Mouse (Mus musculus): ENCODE measurements at regions not wholly inside any gene's neighbourhood (a gene's known extent, or its start where the extent isn't known, plus 50 kb on each side); places are given as distances from the start of the nearest gene placed in this dataset.

DNA sequence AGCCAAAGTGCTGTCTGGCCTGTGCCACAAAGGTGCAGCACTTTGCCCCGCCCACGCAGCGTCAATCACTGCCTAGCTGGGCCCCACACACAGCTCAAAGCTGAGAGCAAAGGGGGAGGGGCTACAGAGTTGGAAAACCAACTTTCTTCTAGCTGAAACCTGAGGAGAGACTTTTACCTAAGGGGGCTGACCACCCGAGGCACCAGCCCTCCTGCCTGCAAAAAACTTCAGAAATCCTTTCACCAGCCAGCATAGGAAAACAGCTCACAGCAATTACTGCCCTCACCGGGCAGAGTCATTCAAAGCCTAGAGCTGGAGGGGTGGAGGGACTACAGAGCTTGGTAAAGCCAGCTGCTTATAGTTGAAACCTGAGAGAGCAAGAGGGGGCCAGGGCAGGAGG, 74.6 kb upstream of the Pabpc5 start:
- ATAC-seq (ENCODE audit: low FRiP score, low TSS enrichment) (no peak), DNase-seq (peak; percentile 0)
- H3K27ac ChIP-seq (replicated peaks; ENCODE audit: low read depth, low read length): no peak overlapping the region
- no peaks in the 10 kb centered on the region for H3K27me3 ChIP-seq (ENCODE audit: control insufficient read depth, insufficient read depth, low read length)
- no peaks in the 10 kb centered on the region for H3K9me3 ChIP-seq (ENCODE audit: control insufficient read depth, low read length)
- H3K36me3 ChIP-seq (ENCODE audit: control insufficient read depth, insufficient read depth, low read length): no peaks in the 10 kb centered on the region
- H3K4me3 ChIP-seq (replicated peaks; ENCODE audit: low read depth, low read length): no peak overlapping the region
- H3K4me1 ChIP-seq (ENCODE audit: control insufficient read depth, insufficient read depth, low read length): no peaks in the 10 kb centered on the region
- H3K9ac ChIP-seq (replicated peaks; ENCODE audit: low read length): no peak overlapping the region
- no peak overlapping the region for H3K4me2 ChIP-seq (ENCODE audit: low read length)
- WGBS: 38% methylated on average over 5 of the region's 5 CpGs
